ENCODE assay signal across 8 mouse cellular contexts in the genomic region with DNA sequence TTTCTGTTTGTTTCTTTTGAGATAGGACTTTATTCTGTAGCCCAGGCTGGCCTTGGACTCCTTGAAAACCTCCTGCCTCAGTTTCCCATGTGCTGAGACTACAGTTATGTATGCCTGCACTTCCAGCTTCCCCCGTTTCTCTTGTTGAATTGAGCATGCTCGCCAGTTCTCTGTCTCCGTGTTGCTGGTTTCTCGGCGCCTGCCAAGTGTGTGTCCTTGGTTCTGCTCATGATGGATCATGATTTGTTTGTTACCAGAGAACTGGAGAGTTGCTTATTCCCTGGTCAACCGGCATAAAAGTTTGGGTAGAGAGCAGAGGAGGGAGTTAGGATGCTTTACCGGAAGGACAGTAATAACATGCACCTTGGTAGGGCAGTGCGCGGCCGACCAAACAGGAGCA.
"Had no signal": no experiment of that assay in that cellular context is flagged by ENCODE, and none has a peak within 500 bp of the region (broad histone marks: within the 10 kb centered on the region; RNA-seq: fewer than 3 reads in every experiment).

No protein-coding gene starts in this region.

- DNase-seq: kidney, postnatal 25 days; left cerebral cortex, postnatal 4 days; lung, adult 18-20 months; lung, postnatal 10 days; lung, postnatal 36 days; thymus, adult 2 months; thymus, postnatal 14 days; thymus, postnatal 4 days had no signal
